Mouse (Mus musculus): Measurements from ENCODE around the gene B3galt4.

- TF ChIP-seq CTCF (IDR thresholded peaks at IDR 0.05) (no peak), EP300 (IDR thresholded peaks at IDR 0.05; ENCODE audit: insufficient read depth, low read depth, low read length) (no peak), POLR2A (IDR thresholded peaks at IDR 0.05; ENCODE audit: insufficient read depth, low read depth, low read length) (no peak)
Measured at GRCm38 (mm10) chr17:33941381-33941780, 9.9 kb downstream of the B3galt4 start.

All from heart, adult 2 months (tissue).